Mouse (Mus musculus): ENCODE data around the gene Osgepl1. TPM values are rescaled to one million over a fixed set of nuclear protein-coding genes. Genes with fewer than 3 reads are reported as not detected.

Gene Osgepl1
- total RNA-seq, 2 experiments from 2014 or later = 14.3 to 21.9 TPM

Other genes starting within 250 kb of the Osgepl1 start
- gene 1700019A02Rik, start 126.0 kb upstream of the Osgepl1 start, total RNA-seq (2021) = not detected
- gene Pms1, start 16.6 kb upstream of the Osgepl1 start, total RNA-seq (2021) = 1 to 10 TPM; 6.0 to 6.2 TPM
- 10 to 100 TPM; 13.9 to 20.6 TPM for gene Ormdl1, start 16.5 kb upstream of the Osgepl1 start, total RNA-seq (2021)
- not detected for gene Gm28778, start 16.5 kb upstream of the Osgepl1 start, total RNA-seq (2021)
- 1 to 10 TPM in 1 of 2 experiments, not detected in 1; 3.7 TPM for gene Asdurf, start 39.0 kb downstream of the Osgepl1 start, total RNA-seq (2021)
- gene Gm28551, start 39.0 kb downstream of the Osgepl1 start, total RNA-seq (2021) = under 1 TPM in 1 of 2 experiments, not detected in 1; 0.20 TPM
- gene Asnsd1, start 39.1 kb downstream of the Osgepl1 start, total RNA-seq (2021) = 10 to 100 TPM; 24.4 to 31.2 TPM